Mouse (Mus musculus): ENCODE measurements around the gene Mea1. TPM values are rescaled to one million over a fixed set of nuclear protein-coding genes. Genes with fewer than 3 reads are reported as not detected.

The Mea1 gene
- total RNA-seq, 2 experiments from 2014 or later: 83.2 to 87.1 TPM

DNA sequence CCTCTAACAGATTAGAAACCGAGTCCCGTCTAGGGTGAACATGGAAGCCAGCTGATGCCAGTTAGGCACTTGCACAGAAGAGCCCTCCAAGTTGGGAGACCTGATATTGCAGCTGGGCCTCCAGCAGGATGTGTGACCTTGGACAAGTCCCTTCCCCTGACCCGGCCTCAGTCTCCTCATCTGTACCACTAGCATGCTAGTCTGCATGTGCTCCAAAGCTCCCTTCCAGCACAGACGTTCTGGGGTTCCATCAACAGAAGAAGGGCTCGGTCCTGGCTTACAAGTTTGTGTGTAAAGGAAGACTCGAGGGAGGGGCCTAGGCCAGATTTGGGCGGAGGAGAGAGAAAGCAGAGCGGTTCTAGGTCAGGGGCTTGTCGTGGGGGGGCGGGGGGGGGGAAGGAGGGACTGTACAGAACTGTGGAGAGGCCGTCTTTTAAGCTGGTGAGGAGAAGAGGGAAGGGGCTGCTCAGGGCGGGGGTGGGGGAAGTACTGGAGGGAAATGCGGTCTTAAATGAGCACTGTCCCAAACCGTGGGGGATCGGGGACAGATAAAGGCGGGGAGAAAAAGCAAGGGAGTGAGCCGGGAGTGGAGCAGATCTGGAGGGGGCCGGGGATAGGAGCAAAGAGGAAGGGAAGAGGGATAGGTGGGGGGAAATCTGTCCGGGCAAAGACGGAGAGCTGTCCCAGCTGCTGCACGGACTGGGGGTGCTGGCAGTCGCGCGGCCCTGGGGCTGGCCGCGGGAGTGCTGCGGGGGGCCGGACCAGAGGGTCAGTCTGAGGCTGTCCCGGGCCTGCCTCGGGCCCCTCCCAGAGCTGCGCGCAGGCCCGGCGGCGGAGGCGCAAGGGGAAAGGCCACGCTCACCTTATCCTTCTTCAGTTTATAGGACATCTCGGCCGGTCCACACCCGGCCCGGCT, 25.6 kb downstream of the Mea1 start:
- no peak for DNase-seq (ENCODE audit: low spot score in 2 of 2)

DNA sequence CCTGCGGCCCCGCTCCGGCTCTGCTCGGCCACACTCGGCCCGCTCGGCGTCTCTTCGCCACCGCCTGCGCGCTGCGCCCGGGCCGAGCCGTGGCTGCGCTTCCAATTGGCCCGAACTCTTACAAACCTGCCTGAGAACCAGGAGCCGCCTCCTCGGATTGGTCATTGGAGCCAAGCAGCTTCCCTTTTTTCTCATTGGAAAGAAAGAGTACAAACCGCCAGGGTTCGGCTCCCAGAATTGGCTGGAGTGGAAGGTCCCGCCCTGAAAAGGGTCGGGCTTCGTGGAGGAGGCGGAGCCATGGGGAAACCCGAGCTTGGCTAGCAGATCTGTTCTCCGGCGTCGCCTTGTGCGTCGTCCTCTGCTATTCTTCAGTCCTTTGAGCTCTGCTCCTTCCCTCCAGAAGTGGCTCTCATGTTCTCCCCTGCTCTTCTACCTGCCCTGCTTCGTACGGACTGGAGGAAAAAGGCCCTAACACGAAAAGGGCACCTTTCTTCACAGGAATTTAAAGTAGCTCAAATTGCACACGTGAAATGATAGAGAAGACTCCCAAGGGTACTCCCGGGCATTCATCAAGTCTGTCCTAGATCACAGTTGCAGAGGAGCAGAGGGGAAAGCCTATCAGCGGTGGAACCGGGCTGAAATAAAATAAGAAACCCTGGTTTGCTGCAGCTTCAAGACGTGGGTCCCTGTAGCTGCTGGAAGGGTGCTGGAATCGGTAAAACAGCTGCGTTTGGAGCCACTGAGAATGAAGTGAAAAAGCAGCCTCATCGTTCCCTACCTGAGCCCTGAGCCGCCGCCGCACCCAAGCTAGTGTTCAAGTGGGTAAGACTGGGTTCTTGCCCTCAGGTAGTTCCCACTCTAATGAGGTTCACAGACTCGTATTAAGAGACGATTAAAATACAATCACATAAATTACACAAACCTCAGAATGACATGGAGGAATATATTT, 26.6 kb downstream of the Mea1 start, which contains the start of gene Ppp2r5d:
TSS of gene Ppp2r5d (minus strand) at position 225 of the 949 bp plus-strand sequence.
- peak; percentile 81 to 93 for DNase-seq (ENCODE audit: low spot score in 2 of 2)

DNA sequence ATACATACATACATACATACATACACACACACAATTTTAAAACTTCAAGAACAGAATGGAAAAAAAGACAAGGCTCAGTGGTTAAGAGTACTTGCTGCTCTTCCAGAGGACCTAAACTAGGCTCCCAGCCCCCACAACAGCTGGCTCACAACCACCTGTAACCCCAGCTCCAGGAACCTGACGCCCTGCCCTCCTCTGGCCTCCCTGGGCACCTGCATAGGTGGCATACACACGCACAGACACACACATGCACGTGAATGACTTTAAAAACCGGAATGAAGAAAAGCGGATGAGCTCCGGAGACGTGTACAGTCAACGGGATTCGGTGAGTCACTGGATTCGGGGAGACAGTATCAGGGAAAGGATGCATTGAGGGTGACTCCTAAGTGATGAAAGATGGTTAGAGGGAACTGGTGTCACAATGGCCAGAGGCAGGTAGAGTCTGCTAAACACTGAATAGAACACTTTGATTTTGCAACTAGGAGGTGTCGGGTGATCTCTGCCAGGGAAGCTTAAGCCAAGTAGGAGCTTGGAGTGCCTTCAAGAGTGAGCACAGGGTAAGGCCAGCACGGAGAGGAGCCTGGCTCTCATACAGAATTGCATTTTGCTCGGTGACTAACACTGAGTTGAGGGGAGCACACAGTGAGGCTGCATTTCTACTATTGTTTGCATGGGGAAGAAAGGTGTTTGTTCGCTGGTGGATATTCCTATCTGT, 27.9 kb downstream of the Mea1 start:
- DNase-seq (ENCODE audit: low spot score in 2 of 2): no peak

DNA sequence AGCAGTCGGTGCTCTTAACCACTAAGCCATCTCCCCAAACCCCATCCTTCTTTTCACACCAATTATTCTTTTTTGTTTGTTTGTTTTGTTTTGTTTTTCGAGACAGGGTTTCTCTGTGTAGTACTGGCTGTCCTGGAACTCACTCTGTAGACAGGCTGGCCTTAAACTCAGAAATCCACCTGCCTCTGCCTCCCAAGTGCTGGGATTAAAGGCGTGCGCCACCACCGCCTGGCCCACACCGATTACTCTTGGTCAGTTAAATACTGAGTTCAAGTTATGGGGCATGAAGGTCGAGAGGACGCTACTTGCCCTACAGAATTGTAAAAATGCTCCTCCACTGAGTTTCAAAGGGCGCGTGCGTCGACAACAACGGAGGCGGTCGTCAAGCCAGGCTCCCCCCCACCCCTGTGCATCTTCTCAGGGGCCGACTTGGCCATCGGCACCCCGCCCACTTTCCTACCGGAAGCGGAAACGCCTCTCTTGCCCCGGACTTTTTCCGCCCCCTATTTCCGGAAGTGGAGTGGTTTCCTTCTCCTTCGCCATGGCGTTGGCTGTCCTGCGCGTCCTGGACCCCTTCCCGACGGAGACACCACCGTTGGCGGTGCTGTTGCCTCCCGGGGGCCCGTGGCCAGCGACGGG, 32.5 kb downstream of the Mea1 start, which contains the start of gene Pex6:
TSS of gene Pex6 (plus strand) at position 505 of the 639 bp plus-strand sequence.
- DNase-seq (ENCODE audit: low spot score in 2 of 2): peak; percentile 77 to 87

DNA sequence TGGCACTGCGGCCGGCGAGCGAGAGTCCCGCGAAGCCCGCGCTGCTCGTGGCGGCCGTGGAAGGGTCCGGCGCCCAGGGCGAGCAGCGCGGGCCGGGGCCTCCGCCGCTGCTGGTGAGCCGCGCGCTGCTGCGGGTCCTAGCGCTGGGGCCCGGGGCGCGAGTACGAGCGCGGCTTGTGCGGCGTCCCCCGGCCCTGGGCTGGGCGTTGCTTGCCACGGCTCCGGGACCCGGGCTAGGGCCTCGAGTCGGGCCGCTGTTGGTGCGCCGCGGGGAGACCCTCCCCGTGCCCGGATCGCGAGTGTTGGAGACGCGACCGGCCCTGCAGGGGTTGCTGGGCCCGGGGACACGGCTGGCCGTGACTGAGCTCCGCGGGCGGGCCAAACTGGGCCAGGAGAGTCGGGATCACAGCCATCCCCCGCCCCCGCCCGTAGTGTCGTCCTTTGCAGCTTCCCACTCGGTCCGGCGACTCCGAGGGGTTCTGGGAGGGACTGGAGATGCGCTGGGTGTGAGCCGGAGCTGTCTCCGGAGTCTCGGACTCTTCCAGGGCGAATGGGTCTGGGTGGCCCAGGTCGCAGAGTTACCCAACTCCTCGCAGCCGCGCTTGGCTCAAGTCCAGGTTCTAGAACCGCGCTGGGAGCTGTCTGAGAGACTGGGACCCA, 33.1 kb downstream of the Mea1 start:
- peak in 1 of 2 experiments; percentile 61 for DNase-seq (ENCODE audit: low spot score in 2 of 2)

DNA sequence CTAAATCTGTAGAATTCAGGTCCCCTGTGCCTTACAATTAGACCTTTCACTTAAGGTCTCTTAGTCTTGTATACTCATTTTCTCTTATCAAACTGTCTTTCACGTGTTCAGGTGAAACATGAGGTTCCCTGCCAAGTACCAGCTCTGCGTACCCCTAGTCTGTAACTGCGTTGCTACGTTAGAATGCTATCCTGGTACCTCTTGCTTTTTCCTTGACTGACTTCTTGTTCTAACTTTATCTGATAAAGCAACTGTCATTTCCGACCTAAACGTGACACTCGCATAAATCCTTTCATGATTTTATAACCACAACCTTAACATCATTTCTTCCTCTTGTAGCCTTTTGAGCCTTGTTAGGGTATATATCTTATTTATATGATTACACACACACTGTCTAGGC, 33.8 kb downstream of the Mea1 start:
- DNase-seq (ENCODE audit: low spot score in 2 of 2): no peak

DNA sequence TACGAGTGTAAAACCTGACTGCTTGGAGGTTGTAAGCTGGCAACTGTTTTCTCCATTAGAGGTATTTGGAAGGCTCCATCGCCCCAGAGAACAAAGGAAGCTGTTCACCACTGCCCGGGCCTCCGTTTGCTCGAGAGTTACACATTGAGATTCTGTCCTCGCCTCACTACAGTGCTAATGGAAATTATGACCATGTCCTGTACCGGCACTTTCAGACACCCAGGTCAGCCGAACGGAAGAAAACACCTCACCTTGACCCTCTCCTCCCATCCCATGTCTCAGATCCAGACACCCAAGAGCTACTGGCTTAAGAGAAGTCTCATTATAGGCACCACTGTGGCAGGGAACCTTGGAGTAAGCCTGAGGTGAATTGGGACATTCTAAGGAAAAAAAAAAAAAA, 35.3 kb downstream of the Mea1 start:
- DNase-seq (ENCODE audit: low spot score in 2 of 2): no peak

DNA sequence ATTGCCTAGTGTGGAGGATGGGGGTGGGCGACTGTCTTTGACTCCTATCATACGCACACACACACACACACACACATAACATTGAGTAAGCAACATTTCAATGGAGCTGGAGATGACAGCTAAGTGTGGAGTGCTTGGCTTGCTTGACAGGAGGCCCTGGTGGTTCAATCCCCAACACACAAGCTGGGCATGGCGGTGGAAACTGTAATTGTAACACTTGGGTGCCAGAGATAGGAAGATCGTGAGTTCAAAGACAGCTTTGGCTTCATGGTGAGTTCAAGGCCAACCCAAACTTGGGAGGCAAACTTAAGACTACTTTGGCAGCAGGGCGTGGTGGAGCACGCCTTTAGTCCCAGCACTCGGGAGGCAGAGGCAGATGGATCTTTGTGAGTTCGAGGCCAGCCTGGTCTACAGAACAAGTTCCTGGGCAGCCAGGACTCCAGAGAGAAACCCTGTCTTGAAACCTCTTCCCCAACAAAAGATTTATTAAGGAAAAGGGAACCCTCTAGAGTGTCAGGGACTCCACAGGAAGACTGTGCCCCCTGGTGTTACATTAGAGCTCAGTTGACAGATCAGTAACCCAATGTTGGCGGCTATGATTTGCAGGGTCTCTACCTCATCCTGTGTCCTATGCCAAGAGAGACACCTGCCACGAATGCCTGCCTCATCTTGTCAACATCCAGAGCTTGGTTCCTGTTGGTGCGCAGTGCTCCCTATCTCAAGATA, 36.3 kb downstream of the Mea1 start:
- DNase-seq (ENCODE audit: low spot score in 2 of 2): no peak

DNA sequence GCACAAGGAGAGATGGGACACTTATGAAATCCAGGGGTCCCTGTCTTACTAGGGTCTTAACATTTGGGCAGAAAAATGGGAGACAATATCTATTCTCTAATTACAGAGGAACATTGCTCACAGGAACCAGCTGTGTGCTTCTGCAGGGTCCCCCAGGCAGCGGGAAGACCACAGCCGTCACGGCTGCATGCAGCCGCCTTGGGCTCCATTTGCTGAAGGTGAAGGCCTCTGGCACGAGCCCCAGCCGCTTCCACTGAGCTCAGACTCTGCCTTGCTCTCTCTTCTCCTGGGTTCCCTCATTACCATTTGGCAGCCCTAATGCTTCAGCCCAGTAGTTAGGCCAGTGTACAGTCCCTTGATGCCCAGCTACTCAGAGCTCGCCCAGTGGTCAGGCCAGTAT, 42.5 kb downstream of the Mea1 start:
- no peak for DNase-seq (ENCODE audit: low spot score in 2 of 2)

DNA sequence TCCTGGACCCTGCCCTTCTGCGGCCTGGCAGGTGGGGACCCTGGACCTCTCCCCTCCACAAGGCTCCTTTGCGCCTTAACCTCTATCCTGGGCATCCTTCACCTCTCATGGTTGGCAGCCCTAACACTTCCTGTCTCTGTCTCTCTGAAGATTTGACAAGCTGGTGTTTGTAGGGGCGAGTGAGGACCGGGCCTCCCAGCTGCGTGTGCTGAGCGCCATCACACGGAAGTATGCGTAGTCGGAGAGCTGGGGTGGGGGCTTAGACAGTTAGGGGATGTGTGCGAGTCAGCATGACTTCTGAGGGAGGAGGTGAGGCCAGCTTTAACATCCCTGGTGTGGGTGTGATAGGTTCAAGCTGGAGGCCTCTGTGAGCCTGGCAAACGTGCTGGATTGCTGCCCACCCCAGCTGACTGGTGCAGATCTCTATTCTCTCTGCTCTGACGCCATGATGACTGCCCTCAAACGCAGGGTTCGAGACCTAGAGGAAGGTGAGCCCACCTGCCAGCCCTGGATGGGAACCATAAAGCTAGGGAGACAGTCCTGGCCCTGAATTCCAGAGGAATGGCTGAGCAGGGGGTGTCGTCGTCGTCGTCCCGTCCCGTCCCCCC, 46.0 kb downstream of the Mea1 start:
- DNase-seq (ENCODE audit: low spot score in 2 of 2): no peak

DNA sequence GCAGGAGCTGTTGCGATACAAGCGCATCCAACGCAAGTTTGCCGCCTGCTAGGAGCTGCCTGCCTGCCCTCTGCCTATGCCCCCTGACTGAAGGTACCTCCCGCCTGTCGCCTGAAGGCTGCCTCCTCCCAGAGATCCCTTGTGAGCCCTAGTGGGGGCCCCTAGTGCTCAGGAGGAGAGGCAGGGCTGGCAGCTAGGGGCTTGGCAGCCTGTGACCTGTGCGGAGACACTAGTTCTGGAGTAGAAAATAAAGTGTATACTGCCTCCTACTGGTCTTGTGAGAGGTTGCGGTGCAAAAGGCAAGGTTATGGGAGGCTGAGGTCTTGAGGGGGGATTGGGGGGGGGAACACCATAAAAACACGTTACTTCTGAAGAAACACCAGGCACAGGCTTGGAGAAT, 46.7 kb downstream of the Mea1 start:
- DNase-seq (ENCODE audit: low spot score in 2 of 2): no peak

DNA sequence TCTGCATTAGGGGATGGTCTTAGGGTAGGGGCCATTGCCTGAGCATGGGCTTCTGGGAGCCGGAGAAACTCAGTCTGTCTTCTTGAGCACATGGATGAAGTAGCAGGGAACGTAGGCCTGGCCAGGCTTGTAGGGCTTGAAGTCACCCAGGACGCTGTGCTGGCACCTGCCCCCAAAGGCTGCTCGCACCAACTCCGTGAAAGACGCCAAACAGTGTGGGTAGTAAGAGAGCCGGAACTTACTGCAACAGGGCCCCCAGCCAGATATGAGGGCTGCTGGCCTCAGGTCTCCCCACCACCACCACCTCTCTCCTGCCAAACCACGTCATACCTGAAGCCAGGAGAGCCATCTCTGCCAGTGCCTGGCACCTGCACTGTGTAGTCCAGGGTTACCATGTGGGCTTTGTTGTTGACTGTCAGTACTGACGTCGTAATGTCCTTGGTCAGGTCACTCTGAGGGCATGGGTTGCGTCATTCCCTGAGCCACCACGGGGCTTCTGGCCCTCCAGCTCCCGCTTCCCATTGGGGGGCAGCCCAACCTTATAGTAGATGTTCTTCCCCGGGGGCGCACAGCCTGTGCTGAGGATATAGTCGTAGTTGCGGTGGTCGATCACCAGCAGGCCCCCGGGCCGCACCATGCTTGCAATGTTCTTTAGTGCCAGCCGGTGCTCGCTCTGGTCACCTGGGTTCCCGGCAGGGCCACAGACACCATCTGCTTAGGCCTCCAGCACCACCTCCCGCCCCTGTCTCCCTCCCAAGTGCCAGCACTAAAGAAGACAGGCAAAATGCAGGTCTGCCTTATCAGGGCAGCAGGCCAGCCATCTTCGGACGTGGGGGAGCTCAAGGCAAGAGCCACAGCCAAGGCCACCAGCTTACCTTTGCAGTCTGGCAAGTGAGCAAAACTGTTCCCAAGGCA, 47.4 kb downstream of the Mea1 start:
- no peak for DNase-seq (ENCODE audit: low spot score in 2 of 2)

DNA sequence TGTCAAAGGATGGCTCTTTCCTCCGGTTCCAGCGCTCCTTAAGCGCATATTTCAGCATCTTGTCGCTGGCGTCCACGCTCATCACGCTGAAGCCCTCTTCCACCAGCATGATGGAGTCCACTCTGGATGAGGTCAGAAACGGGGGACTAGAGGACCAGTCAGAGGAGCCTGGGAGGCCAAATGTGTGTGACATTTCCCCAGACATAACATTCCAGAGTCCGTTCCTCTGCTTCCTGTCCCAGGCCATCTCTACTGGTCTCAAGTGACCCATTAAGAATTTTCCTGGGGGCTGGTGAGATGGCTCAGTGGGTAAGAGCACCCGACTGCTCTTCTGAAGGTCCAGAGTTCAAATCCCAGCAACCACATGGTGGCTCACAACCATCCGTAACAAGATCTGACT, 48.7 kb downstream of the Mea1 start:
- no peak for DNase-seq (ENCODE audit: low spot score in 2 of 2)

DNA sequence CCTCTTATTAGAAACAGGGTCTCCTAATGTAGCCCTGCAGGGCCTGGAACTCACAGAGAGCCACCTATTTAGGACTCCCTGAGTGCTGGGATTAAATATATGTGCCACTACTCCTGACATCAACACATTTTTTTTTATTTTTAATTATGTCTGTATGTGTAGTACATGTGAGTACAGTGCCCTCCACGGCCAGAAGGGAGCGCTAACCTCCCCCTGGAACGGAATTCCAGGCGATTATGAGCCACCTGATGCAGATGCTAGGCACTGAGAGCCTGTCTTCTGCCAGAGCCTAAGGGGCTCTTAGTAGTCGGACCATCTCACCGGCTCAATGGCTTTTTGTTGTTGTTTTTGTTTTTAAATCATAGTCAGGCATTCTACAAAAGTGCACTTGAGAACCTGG, 49.4 kb downstream of the Mea1 start:
- DNase-seq (ENCODE audit: low spot score in 2 of 2): no peak

DNA sequence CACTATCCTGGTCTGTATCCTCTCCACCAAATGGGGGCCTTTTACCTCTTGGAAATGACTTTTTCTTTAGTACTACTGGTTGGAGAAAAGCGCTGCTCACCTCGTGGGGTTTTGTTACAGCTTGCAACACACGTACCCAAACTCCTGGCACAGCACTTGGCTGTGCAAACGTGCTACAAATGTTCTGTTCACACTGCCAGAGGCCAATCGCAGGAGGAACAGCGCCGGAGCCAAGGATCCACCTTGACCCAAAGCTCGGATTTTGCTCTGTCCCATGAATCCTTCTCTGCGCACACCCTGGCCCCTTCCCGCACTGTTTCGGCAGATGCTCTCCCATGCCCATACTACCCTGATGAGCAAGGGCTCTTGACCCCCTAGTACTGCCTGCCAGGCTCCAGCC, 49.9 kb downstream of the Mea1 start:
- no peak for DNase-seq (ENCODE audit: low spot score in 2 of 2)

DNA sequence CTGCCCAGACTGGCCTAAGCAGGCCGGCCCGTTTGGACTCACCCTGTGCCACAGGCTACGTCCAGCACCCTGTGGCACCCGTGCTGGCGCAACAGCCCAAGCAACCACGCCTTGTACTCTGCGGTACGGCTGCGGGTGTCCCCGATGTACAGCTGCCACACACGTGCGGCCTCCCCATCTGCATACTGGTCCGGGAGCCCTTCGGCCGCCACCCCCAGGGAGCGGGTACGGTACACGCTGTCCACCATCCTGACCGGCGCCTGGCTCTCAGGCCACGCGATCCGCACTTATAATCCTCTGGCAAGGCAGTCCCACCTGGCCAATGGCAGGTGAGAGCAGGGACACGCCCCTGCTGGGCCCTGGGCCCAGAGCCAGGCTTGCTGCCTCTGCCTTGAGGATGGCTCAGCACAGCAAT, 50.3 kb downstream of the Mea1 start, which contains the start of gene Gnmt:
TSS of gene Gnmt (minus strand) at position 265 of the 415 bp plus-strand sequence.
- DNase-seq (ENCODE audit: low spot score in 2 of 2): no peak
